Mouse (Mus musculus) adrenal gland, adult 2 months (tissue): ENCODE results near the gene Vmn1r1. TPM values are rescaled to one million over a fixed set of nuclear protein-coding genes. Genes with fewer than 3 reads are reported as not detected.

ENCODE experiments used
- polyA plus RNA-seq: library from polyadenylated mRNA; depleted of rRNA; stranded (reverse); fragments of >200 nt; gene quantifications from 2 replicates; pipeline ENCODE4 v1.2.3, GENCODE M21; 2012; rRNA removed
- total RNA-seq, 2 experiments: library from RNA; stranded (reverse); gene quantifications; 2 replicates each; pipeline ENCODE4 v1.2.3; 2021

Gene Vmn1r1
- total and polyA plus RNA-seq, 3 experiments = not detected

Other genes starting within 250 kb of the Vmn1r1 start
- gene Enah, start 144.5 kb downstream of the Vmn1r1 start, total RNA-seq = 10 to 100 TPM; 64.5 to 69.0 TPM
- 17.3 and 21.9 TPM in 2 replicates for gene Enah, start 144.5 kb downstream of the Vmn1r1 start, polyA plus RNA-seq
- gene Srp9, start 39.7 kb downstream of the Vmn1r1 start, total RNA-seq = 10 to 100 TPM; 46.4 to 64.9 TPM
- gene Srp9, start 39.7 kb downstream of the Vmn1r1 start, polyA plus RNA-seq = 22.7 and 29.6 TPM in 2 replicates
- gene Degs1, start 118.3 kb upstream of the Vmn1r1 start, total RNA-seq = 100 to 1,000 TPM in 1 of 2 experiments, 10 to 100 TPM in 1; 88.3 to 109 TPM
- gene Degs1, start 118.3 kb upstream of the Vmn1r1 start, polyA plus RNA-seq = 41.6 and 50.5 TPM in 2 replicates
- gene Fbxo28, start 177.1 kb upstream of the Vmn1r1 start, total RNA-seq = 10 to 100 TPM; 32.3 to 51.9 TPM
- gene Fbxo28, start 177.1 kb upstream of the Vmn1r1 start, polyA plus RNA-seq = 5.4 and 11.3 TPM in 2 replicates
- gene Trp53bp2, start 244.7 kb upstream of the Vmn1r1 start, total RNA-seq = 10 to 100 TPM; 20.1 to 22.2 TPM
- 14.2 and 14.3 TPM in 2 replicates for gene Trp53bp2, start 244.7 kb upstream of the Vmn1r1 start, polyA plus RNA-seq